Mouse (Mus musculus): ENCODE data around the gene Ncoa5.

Ncoa5 gene

DNA sequence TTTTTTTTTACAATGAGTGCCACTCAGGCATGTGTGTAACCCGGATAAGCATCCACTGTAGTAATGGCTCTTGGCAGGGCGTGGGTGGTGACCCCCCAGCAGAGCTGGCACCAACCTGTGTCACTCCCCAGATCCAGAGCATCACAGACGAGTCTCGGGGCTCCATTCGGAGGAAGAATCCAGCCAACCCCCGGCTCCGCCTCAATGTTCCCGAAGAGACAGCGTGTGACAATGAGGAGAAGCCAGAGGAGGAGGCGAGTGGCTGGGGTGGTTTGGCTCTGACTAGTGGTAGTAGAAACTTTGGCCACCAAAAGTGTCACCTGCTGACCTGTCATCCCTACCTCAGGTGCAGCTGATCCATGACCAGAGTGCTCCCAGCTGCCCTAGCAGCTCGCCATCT lies 38.7 kb downstream of the Ncoa5 start:
- no peak for DNase-seq (ENCODE audit: low read depth in 2 of 2, low spot score in 2 of 2)

DNA sequence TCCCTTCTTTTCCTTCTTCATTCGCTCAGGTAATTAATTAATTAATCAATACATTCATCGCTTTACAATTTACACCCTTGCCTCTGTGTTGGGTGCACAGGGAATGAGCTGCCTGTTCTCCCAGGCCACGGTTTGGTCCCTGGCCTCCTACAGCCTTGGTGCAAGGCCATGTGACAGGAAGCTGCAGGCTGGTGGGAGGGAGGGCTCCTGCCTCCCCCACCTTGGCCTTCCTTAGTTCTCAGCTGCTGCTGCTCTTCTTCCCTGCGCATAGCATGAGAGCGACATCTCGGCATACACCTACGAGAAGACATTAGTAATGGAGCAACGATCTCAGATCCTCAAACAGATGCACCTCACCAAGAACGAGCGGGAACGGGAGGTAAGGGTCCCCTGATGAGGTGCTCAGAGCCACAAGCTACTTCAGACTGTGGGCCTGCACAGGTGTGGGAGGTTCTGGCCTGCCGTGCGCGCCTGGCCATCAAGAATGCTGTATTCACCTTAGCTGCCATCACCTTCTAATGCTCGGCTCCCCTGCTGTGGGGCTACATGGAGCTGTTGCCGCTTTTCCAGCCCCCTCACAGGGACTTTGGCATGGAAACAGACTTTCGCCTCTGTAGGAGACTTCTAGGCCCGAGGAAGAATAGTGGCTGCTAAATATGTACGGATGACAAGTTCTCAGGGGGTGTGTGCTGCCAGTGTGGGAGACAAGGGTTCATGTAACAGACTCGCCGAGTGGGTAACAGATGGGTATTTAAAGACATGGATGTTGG lies 39.8 kb downstream of the Ncoa5 start:
- DNase-seq (ENCODE audit: low read depth in 2 of 2, low spot score in 2 of 2) = no peak

DNA sequence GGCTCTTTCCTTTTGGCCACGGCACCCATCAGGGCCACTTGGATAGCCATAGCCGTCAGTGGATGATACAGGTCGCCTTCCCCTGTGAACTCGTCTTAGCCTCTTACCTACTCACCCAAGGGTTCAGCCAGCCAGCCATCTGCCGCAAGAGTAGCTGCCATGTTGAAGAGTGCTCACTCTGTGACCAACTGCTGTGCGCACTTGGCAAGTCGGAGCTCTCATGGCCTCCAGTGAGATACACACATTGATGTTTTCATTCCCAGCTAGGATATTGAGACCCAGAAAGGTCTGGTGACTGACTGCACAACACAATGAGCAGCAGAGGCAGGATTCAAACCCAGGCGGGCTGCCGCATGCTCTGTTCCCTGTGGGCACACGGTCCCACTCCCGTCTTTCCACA lies 40.5 kb downstream of the Ncoa5 start:
- no peak for DNase-seq (ENCODE audit: low read depth in 2 of 2, low spot score in 2 of 2)

DNA sequence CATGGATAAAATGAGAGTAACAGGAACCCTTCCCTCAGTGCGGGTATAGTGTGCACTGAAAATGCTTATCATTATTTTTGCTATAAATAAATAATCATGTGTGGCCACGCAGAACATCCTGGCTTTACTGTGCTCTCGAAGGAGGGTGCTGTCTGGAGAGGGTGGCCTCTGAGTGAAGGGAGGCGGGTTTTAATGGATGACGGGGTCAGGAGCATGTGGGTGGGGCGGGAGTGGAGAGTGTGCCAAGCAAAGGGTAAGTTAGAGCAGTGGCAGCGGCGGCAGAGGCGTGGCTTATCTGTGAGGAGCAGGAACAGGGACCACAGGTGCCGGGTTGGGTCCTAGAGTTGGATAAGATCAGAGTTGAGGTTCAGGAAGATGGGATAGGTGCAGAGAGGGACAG lies 42.9 kb downstream of the Ncoa5 start:
- no peak for DNase-seq (ENCODE audit: low read depth in 2 of 2, low spot score in 2 of 2)

DNA sequence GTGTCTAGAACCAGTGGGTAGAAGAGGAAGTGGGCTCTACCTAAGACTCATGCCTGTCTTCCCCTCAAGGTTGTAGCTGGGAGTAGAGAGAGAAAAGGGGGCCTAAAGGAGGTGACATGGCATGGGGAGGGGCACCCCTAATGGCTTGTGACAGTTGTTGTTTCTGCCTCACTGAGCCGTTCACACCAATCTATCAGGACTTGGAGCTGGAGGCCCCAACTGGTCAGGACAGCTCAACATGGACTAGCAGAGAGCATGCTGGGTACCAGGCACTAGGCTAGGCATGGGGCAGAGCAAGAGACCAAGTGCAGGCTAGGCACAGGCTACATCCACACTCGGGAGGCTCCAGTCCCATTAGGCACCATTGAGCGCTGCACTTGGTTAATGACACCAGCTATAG lies 43.6 kb downstream of the Ncoa5 start:
- no peak for DNase-seq (ENCODE audit: low read depth in 2 of 2, low spot score in 2 of 2)

DNA sequence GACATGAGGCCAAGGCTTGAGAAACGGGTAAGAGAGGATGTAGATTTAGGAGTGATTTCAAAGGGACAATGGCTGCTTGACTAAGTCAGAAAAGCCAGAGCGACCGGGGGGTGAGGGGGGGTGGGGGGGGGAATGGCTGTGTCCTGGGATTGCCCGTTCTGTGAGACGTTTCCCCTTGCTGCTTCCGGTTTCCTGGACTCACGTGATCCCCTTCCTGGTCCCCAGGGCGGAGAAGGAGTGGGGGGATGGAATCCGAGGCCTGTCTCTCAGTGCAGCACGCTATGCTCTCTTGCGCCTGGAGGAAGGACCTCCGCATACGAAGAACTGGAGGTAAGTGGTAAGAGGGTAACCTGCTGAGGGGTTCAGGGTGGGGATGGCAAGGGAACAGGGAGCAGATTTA lies 45.9 kb downstream of the Ncoa5 start:
- no peak for DNase-seq (ENCODE audit: low read depth in 2 of 2, low spot score in 2 of 2)

DNA sequence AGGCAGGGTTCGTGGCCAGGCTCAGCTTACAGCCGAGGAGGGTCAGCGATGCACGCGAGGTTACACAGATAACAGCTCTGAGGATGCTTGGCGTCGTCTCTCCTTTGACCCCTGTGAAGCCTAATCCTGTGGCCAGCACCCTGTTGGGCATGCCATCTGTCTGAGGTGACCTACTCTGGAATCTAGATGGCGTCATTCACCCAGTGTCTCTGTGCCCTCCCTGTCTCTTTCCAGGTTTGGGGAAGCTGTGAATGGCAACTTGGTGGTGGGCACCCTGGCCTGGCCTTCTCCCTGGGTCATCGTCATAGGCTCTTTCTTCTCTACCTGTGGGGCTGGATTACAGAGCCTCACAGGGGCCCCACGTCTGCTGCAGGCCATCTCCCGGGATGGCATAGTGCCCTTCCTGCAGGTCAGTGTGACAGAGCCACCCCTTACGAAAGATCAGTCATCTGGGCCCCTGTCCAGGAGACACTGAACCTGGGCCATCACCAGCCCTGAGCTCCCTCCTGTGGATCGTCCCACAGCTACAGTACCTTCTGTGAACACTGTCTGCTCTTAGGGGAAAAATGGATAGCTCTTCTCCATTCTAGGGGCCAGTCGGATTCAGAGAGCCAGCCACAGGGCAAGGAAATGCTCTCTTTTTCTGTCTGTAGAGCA lies 48.2 kb downstream of the Ncoa5 start:
- no peak for DNase-seq (ENCODE audit: low read depth in 2 of 2, low spot score in 2 of 2)

DNA sequence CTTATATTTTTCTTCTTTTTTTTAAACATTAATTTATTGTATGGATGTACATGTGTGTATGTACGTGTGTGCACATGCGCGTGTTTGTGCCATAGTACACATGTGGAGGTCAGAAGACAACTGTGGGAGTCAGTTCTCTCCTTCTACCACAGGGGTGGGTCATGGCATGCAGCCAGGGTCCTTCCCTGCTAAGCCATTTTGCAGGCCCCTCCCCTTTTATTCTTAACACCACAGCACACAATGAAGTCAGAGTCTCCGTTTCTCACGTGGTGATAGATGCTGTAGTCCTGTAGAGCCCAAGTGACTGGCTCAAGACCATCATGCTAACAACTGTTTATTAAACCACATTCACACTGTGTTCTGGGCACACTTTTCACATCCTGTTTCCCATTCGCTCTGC lies 48.7 kb downstream of the Ncoa5 start:
- no peak for DNase-seq (ENCODE audit: low read depth in 2 of 2, low spot score in 2 of 2)

DNA sequence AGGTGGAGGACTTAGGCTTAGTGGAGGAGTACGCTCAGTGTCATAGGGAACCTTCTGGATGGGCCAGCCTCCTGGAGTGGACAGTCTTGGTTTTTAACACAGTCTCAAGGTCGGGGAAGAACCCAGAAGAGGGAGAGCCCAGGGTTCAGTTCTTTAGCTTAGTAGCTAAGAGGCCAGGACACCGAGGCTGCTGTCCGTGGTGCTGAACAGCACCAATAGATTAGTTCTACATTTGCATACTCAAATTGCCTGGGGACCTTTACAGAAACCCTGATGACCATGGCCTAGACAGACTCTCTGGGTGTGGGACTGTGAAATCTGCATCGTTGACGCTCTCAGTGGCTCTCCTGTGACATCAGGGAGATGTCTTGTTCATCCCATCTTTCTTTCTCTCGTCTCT lies 54.9 kb downstream of the Ncoa5 start:
- no peak for DNase-seq (ENCODE audit: low read depth in 2 of 2, low spot score in 2 of 2)

DNA sequence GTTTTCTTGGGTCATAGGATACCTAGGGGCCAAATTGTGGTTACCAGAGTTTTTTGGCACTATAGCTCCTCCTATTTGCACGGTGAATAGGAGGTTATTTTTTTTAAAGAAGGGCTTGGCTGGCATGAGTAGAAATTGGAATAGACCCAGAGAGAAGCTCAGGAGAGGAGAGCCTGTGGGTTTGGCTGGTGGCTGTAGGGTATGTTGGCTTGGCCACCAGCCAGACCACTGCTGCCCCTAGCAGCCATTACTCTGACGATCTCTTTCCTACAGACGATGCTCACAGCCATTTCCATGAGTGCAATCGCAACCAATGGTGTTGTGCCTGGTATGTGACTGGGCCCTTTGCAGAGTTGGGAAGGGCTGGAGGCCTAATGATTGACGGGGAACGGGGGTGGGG lies 59.1 kb downstream of the Ncoa5 start:
- DNase-seq (ENCODE audit: low read depth in 2 of 2, low spot score in 2 of 2) = no peak

DNA sequence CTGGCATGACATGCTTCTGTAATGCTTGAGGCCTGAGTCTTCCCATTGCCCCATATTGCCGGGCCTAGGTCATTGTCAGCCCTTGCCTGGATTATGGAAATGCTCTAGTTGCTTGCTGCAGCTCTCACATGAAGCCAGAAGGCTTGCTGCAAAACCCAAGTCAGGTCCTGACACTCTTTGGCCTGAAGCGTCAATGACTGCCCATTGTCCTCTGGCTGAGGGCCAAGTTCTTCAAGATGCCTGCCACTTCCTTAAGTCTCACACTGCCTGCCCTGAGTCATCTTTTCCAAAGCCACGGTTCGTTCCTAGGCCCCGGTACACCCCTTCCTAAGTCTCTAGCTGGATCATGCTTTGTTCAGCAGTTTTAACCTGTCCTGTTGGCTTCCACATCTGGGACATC lies 62.0 kb downstream of the Ncoa5 start:
- DNase-seq (ENCODE audit: low read depth in 2 of 2, low spot score in 2 of 2) = no peak

DNA sequence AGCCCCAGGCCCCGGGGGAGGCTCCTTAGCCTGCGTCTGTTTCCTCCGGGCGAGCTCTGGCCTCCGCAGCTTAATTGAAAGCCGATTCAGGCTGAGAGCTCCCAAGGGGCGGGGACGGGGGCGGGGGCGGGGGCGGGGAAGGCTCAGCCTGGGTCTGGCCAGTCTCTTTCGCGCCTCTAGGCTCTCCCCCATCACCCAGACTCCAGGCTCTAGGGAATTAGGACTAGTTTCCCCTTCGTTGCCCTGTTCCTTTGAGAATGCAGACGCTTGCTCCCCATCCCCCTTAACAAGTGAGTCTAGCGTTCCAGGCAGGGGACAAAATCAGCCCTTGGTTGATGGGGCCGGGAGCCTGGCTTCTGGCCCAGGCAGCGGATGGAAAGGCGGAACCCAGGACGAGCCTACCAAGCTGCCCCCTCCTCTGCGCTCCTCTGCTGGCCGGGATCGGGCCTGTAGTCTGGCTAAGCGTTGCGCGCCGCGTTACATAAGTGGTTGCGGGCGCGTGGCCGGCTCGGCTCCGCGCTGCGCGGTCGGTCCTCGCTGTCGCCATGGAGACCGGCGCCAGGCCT lies 64.0 kb downstream of the Ncoa5 start:
- no peak for DNase-seq (ENCODE audit: low read depth in 2 of 2, low spot score in 2 of 2)

DNA sequence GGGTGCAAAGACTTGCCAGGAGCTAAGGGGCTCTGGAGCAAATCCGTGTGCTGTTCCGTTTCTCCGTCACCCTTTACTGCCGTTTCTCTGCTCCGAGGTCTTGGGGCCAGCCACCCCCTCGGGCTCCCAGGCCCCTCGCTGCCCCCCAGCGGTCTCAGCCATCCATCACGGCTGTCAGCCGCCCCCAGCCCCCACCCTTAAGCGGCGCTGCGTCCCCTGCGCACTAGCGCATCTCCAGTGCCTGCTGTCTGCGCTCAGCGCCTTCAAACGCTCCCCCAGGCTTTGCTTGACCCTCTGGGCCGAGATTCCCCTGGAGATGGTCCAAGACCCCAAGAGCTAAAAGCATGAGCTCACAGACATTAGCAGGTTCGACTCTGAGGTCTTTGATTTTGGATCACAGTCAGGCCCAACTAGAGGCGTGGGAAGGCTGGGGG lies 65.3 kb downstream of the Ncoa5 start:
- no peak for DNase-seq (ENCODE audit: low read depth in 2 of 2, low spot score in 2 of 2)

DNA sequence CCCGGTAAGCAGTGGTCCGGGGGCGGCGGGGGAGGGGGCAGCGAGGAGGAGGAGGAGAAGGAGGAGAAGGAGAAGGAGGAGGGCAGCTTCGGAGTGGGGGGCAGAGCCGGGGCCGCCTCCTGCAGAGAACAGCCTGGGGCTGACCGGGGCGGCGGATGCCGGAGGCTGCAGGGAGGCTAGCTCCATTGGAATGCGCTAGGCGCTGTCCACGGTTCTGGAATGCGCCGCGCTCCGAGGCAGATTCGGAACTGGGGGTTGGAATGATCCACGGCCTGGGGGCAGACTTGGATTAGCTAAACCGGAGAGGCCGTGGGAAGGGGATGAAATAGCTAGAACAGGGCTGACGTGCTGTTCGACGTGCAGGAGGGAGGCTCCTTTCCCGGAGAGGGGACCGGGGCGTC lies 66.2 kb downstream of the Ncoa5 start:
- DNase-seq (ENCODE audit: low read depth in 2 of 2, low spot score in 2 of 2) = no peak

DNA sequence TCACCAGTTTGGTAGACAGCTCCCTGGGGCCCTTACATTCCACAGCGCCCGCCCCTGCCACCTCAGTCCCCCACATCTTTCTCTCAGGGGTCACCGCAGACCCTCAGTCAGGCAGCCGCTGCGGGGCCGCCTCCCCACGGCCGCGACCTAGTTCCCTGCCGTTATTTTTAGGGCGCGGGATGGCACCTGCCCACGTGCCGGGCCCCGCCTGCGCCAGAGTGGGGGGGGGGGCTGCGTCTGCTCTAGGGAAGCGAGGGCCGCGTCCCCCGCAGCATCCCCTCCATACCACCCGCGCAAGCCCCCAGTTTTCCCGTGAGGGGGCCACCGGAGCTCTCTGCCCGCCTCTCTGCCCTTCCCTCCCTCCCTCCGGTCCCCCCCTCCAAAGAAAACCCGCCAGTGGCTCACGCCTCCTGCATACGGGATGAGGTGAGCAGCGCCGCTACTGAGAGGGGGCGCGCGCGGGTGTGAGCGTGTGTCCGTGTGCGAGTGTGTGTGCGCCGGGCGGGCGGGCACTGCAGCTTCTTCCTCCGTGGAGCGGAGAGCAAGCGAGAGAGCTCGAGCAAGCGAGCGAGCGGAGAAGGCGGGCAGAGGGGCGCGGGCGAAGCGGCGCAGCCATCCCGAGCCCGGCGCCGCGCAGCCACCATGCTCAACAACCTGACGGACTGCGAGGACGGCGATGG lies 66.8 kb downstream of the Ncoa5 start:
- DNase-seq (ENCODE audit: low read depth in 2 of 2, low spot score in 2 of 2) = no peak

DNA sequence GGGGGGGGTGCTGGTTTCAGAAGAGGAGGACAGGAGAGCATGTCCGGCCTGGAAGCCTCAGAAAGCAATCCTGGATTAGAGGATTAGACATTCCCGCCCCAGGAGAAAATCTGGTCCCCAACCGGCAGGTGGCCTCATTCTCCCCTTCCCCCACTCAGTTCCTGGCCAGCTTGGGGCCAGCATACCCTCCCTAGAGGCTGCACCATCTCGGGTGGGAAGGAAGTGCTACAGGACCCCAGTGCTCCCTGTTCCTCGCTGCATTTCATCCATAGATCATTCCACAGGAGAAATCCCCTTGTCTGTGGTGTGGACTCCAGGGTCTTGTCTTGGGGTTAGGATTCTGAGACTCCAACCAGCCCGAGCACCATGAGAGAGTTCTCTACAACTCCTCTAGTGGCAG lies 67.5 kb downstream of the Ncoa5 start:
- no peak for DNase-seq (ENCODE audit: low read depth in 2 of 2, low spot score in 2 of 2)

DNA sequence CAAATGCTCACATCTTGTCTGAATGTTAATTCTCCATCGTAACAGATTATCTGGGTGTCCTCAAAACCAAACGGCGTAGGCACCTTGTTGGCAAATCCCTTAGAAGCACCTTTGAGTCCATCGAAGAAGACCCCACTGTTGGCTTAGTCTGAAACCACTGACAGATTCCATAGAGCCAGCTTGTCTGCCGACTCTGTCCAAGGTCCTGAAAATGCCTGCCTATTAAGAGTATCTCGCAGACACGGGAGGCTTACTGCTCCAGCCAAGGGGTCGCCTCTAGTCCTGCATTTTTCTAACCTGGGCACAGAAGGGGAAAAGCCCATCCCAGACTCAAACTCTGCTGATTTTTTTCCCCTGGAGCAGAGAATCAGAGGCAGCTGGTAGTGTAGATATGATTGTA lies 68.3 kb downstream of the Ncoa5 start:
- no peak for DNase-seq (ENCODE audit: low read depth in 2 of 2, low spot score in 2 of 2)

DNA sequence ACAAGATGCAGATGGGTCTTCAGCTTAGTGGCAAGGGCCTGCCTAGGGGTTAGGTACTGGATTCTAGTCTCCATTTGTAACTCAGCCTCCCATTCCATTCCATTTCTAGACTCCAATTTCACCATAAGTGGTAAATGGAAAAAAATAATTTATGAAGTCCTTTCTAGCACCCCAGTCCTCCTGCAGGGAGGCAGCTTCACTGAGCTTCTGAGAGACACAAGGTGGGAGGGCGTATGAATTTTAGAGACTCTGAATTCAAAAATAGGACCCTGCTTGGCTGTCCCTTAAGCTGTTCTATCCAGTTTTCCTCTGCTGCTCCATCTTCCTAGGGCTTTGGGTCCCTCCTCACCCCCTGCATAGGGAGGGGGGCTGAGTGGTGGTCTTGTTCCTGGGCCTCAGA lies 69.7 kb downstream of the Ncoa5 start:
- DNase-seq (ENCODE audit: low read depth in 2 of 2, low spot score in 2 of 2) = no peak

DNA sequence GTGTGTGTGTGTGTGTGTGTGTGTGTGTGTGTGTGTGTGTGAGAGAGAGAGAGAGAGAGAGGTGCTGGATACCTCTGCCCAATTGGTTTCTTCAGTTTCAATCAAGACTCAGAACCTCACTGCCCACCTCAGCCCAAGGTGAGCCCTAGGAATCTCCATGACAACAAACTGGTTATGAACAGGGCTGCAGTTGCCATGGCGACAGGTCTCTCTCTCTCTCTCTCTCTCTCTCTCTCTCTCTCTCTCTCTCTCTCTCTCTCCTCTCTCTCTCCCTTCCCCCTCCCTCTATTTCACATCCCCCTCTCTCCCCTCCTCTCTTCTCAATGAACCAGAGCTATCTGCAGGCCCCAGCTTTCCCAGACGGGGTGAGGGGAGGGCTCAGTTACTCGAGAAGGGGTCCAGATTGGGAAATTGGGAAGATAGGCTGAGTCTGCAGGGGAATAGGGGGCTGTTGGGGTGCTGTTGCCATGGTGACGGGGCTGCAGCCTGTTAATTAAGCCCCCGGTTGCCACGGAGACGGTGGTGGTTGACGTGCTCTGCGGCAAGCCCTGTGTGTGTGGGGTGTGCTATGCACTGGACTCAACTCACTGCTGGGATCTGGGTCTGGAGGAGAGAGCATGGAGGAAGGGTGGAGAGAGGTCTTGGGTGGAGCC lies 70.3 kb downstream of the Ncoa5 start:
- DNase-seq (ENCODE audit: low read depth in 2 of 2, low spot score in 2 of 2) = no peak

DNA sequence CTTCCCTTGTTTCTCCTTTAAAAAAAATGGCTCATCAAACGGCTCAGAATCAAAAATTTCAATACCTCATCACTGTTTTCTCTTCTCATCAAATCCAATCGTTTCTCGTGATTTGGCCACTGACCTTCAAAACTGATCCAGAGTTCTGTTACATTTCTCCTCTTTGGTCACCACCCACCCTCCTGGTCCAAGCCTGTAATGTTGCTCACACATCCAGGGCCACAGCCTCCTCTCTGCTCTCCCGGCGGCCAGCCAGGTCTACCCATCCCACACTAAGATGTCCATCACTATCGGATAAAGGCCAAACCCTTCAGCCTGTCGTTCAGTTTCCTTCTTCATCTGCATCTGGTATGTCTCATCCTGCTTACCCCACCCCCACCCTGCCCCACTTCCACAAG lies 72.5 kb downstream of the Ncoa5 start:
- no peak for DNase-seq (ENCODE audit: low read depth in 2 of 2, low spot score in 2 of 2)

DNA sequence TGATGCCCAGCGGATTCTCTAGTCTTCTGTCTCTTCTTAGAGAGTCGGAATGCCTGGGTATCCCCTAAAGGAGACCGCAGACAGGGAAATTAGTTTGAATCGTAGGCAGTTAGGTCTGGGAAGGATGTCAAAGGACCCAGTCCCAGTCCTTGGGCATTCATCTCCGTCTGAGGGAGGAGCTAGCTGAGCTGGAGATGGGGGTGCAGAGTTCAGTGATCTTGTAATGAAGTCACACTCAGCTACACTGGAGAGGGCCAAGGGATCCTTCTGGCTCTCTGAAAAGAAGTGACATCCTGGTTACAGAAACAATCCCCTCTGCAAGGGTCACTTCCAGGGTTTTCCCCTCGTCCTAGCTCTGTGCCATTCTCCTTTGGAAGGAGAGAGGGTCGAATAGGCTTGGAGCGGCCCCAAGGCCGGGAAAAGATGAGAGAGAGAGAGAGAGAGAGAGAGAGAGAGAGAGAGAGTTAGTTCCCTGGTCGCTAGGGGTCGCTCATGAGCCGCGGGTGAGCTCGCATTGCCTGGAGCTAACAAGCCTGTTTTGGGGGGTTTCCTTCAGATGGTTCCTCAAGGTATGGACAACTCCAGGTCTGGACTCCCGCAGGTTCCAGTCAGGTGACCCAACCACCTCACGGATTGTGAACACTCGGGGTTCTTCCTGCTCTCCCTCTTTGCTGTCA lies 73.0 kb downstream of the Ncoa5 start:
- peak; percentile 62 to 77 for DNase-seq (ENCODE audit: low read depth in 2 of 2, low spot score in 2 of 2)

Data from CD8-positive naive resting alpha-beta T cell, adult 2 months (primary cell).